Mouse (Mus musculus) adrenal gland, postnatal 0 days (tissue): ENCODE data around the gene Zic1. TPM values are rescaled to one million over a fixed set of nuclear protein-coding genes. Genes with fewer than 3 reads are reported as not detected.

Source experiments
- polyA plus RNA-seq: library from polyadenylated mRNA; unstranded; fragments of >200 nt; fragmentation: Nextera tagmentation; extraction: Ambion mirVana; gene quantifications from 2 replicates; pipeline ENCODE4 v1.2.1, GENCODE M21; 2015

Gene Zic1
- not detected in 2 replicates for polyA plus RNA-seq

GRCm38 (mm10) chr9:91365664-91366063 is at the start of gene Zic1:
Gene Zic1, minus strand, starts transcription at chr9:91365810.

GRCm38 (mm10) chr9:91361856-91362601 is 3.6 kb downstream of the Zic1 start, which contains the start of gene Zic4:
Gene Zic4, plus strand, starts transcription at chr9:91362413.

Other genes with a start within 250 kb of the Zic1 start
- 0.07 TPM in 1 of 2 replicates, not detected in the other for gene Zic4, start 3.4 kb downstream of the Zic1 start, polyA plus RNA-seq